Mouse (Mus musculus) hindbrain, embryonic 12.5 days (tissue): ENCODE measurements around the gene U2af1l4. TPM values are rescaled to one million over a fixed set of nuclear protein-coding genes. Genes with fewer than 3 reads are reported as not detected.

Experiments
- ATAC-seq: fragments of 200-750 bp; cut with Nextera tagmentation; 2 replicates; pipeline ENCODE4 v1.8.0; 2017; ENCODE audit warnings: moderate TSS enrichment; ENCODE audit not compliant: low FRiP score
- H3K27ac ChIP-seq: fragments of 300-500 bp; sonication (generic); 2 replicates; pipeline ENCODE4 v1.5.1; 2016; ENCODE audit warnings: mild to moderate bottlenecking
- H3K27me3 ChIP-seq: fragments of 300-500 bp; sonication (generic); 2 replicates; pipeline ENCODE4 v1.6.1; 2016; ENCODE audit warnings: mild to moderate bottlenecking
- H3K36me3 ChIP-seq: fragments of 300-500 bp; sonication (generic); 2 replicates; pipeline ENCODE4 v1.6.1; 2016; ENCODE audit warnings: mild to moderate bottlenecking
- H3K4me1 ChIP-seq: fragments of 300-500 bp; sonication (generic); 2 replicates; pipeline ENCODE4 v1.6.1; 2016
- H3K4me2 ChIP-seq: fragments of 300-500 bp; sonication (generic); replicated peaks from 2 replicates; pipeline ENCODE4 v1.6.1; 2016; ENCODE audit warnings: mild to moderate bottlenecking
- H3K4me3 ChIP-seq: fragments of 300-500 bp; sonication (generic); 2 replicates; pipeline ENCODE4 v1.5.1; 2016; ENCODE audit warnings: mild to moderate bottlenecking
- H3K9ac ChIP-seq: fragments of 300-500 bp; sonication (generic); 2 replicates; pipeline ENCODE4 v1.6.1; 2016; ENCODE audit warnings: mild to moderate bottlenecking, moderate library complexity
- H3K9me3 ChIP-seq: fragments of 300-500 bp; sonication (generic); replicated peaks from 2 replicates; pipeline ENCODE4 v1.6.1; 2016; ENCODE audit warnings: mild to moderate bottlenecking
- WGBS: fragments of 180-500 bp; shearing (Covaris S2); methylation state at CpG from one replicate; pipeline ENCODE4 v1.1.7; 2016; 5-methylcytosine and 5-hydroxymethylcytosine counted together
- polyA plus RNA-seq: library from polyadenylated mRNA; unstranded; fragments of >200 nt; fragmentation: Nextera tagmentation; extraction: Ambion mirVana; gene quantifications from 2 replicates; pipeline ENCODE4 v1.2.1, GENCODE M21; 2016

The U2af1l4 gene
- 80.6 and 87.5 TPM in 2 replicates for polyA plus RNA-seq

DNA sequence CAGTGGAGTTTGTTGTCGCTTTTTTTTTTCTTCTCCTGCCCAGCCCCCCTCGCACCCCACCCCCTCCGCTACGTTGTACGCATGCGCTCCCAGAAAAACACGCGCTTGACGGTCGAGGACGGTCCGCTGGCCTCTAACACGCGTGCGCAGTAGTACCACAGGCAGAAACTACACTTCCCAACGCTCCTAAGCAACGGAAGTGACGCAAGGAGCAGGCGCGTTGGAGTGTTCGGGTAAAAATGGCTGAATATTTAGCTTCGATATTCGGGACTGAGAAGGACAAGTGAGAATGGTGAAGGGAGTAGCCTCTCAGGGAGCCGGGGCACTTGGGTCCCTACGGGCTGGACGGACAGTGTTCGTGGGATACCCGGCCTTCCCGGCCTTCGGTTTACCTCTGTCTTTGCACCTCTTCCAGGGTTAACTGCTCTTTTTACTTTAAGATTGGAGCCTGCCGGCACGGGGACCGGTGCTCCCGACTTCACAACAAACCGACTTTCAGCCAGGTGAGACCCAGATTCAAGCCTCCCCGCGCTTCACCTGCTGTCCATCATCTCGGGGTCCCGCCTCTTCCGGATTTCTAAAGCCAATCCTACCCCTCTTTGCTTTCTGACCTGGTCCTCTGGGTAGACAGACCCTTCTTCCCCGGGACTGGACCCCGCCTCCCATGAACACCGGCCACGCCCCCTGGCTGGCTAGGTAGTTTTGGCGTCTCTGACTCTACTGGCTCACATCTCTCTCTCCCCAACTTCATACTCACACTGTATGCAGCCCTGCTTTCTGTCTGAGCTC, at the start of gene U2af1l4, which contains the start of the genes Gm49396 and Psenen:
U2af1l4 (plus strand) TSS at position 185 of the 789 bp plus-strand sequence.
Gm49396 (plus strand) TSS at position 228 of the 789 bp plus-strand sequence.
Psenen (minus strand) TSS at position 511 of the 789 bp plus-strand sequence.
- WGBS: under 1% methylated on average over 45 of the region's 45 CpGs
- Histone ChIP-seq H3K27ac (peak within 1 kb of the TSS; percentile 94), H3K4me2 (peak within 1 kb of the TSS; percentile 82), H3K4me1 (peaks cover 20% of the 10 kb centered on the region), H3K4me3 (peak within 1 kb of the TSS; percentile 76), H3K27me3 (no peaks in the 10 kb centered on the region), H3K36me3 (peaks cover 35% of the 10 kb centered on the region), H3K9ac (peak within 1 kb of the TSS; percentile 85), H3K9me3 (no peaks in the 10 kb centered on the region)
- peak; percentile 84 for ATAC-seq

DNA sequence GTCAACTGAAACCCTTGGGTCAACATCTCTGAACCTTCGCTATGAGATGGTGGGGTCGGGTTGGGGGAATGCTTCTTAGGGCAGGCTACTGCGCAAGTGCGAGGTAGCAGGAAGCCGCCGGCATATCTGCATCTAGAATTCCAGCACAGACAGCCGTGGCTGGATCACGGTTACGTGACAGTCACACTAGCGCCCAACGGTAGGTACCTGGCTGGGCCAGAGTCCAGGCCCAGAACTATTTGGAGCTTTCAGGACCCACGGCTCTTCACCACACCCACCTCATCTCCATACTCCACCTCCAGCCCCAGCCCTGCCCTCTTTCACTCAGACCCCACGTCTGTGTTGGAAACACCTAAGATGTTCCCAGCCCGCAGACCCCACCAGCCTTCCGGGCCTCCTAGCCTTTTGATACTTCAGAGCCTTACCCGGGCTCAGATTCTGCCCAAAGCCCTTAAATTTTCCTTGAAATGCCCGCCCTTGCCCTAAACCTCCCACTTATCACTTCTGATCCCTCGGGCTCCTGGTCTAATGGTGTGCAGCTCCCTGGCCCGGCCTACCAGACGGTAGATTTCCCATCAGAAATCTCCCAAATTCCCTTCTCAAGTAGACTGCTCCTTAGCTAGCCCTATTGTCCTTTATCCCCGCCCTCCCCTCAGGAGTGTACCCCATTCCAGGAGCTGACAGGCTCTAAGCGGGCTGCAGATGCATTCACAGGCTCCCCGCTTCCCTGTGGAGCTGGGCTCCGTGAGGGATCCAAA, 47.9 kb upstream of the U2af1l4 start:
- H3K4me1 ChIP-seq: peaks cover 3% of the 10 kb centered on the region; the same call in 1 of the 2 replicates
- no peak overlapping the region for H3K4me3 ChIP-seq
- no peaks in the 10 kb centered on the region for H3K9me3 ChIP-seq
- H3K27me3 ChIP-seq: no peaks in the 10 kb centered on the region
- ATAC-seq: no peak
- no peak overlapping the region for H3K4me2 ChIP-seq
- 59% methylated on average over 24 of the region's 24 CpGs for WGBS
- H3K36me3 ChIP-seq: no peaks in the 10 kb centered on the region
- H3K9ac ChIP-seq: no peak overlapping the region
- H3K27ac ChIP-seq: no peak overlapping the region

DNA sequence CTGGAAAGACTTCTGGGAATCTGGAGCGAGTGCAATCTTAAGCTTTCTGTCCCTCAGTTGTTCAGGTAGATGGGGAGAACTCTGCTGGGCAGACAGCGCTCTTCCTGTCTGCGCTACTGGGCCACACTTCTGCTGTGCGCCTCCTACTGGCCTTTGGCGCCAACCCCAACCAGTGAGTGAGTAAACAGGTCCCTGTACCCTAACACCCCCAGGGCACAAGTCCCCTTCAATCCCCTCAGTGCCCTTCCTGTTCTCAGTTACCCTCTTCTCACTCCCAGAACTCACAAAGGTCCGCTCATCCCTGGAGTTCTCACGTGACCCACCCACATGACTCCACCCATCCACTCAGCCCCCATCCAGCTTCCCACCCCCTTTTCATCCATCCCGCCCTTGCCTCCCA, 44.8 kb upstream of the U2af1l4 start:
- Histone ChIP-seq H3K4me1 (peaks cover 10% of the 10 kb centered on the region), H3K36me3 (peaks cover 15% of the 10 kb centered on the region), H3K27ac (no peak overlapping the region), H3K9me3 (no peaks in the 10 kb centered on the region), H3K27me3 (no peaks in the 10 kb centered on the region), H3K9ac (no peak overlapping the region), H3K4me3 (no peak overlapping the region), H3K4me2 (no peak overlapping the region)
- ATAC-seq: no peak
- WGBS: 41% methylated on average over 8 of the region's 8 CpGs

GRCm38 (mm10) chr7:30520396-30520795, 42.7 kb upstream of the U2af1l4 start:
- Histone ChIP-seq H3K36me3 (peaks cover 35% of the 10 kb centered on the region), H3K27me3 (no peaks in the 10 kb centered on the region; the same call in 1 of the 2 replicates), H3K4me2 (no peak overlapping the region), H3K4me1 (peaks cover 12% of the 10 kb centered on the region), H3K27ac (0 out of 2 replicates have a peak overlapping the region, but pooled peaks have one; percentile 52), H3K4me3 (no peak overlapping the region), H3K9ac (no peak overlapping the region), H3K9me3 (no peaks in the 10 kb centered on the region)
- peak; percentile 6; the same call in 1 of the 2 replicates for ATAC-seq
- 59% methylated on average over 4 of the region's 4 CpGs for WGBS

- WGBS: 68% methylated on average over 5 of the region's 5 CpGs
- Histone ChIP-seq H3K27ac (peak overlapping the region; percentile 52; the same call in 1 of the 2 replicates), H3K4me1 (peaks cover 12% of the 10 kb centered on the region), H3K4me2 (no peak overlapping the region), H3K9ac (no peak overlapping the region), H3K4me3 (no peak overlapping the region), H3K9me3 (no peaks in the 10 kb centered on the region), H3K27me3 (no peaks in the 10 kb centered on the region; the same call in 1 of the 2 replicates), H3K36me3 (peaks cover 39% of the 10 kb centered on the region)
- ATAC-seq: 0 out of 2 replicates have a peak, but pooled peaks have one; percentile 15
These were observed 42.2 kb upstream of the U2af1l4 start for GRCm38 (mm10) chr7:30520856-30521255.

- peaks cover 27% of the 10 kb centered on the region for H3K4me1 ChIP-seq
- H3K27me3 ChIP-seq: no peaks in the 10 kb centered on the region; the same call in 1 of the 2 replicates
- peaks cover 60% of the 10 kb centered on the region for H3K36me3 ChIP-seq
- H3K4me2 ChIP-seq: no peak overlapping the region
- H3K9ac ChIP-seq: no peak overlapping the region
- 77% methylated on average over 10 of the region's 10 CpGs for WGBS
- no peak overlapping the region for H3K4me3 ChIP-seq
- H3K9me3 ChIP-seq: no peaks in the 10 kb centered on the region
- ATAC-seq: no peak
- no peak overlapping the region for H3K27ac ChIP-seq
These were observed 40.2 kb upstream of the U2af1l4 start for GRCm38 (mm10) chr7:30522871-30523270.

GRCm38 (mm10) chr7:30524487-30524886, 38.6 kb upstream of the U2af1l4 start:
- ATAC-seq: no peak
- Histone ChIP-seq H3K9me3 (no peaks in the 10 kb centered on the region), H3K27me3 (no peaks in the 10 kb centered on the region; the same call in 1 of the 2 replicates), H3K4me1 (peaks cover 27% of the 10 kb centered on the region), H3K27ac (no peak overlapping the region), H3K4me3 (no peak overlapping the region), H3K4me2 (no peak overlapping the region), H3K36me3 (peaks cover 76% of the 10 kb centered on the region), H3K9ac (no peak overlapping the region)
- WGBS: 72% methylated on average over 6 of the region's 6 CpGs

GRCm38 (mm10) chr7:30525954-30526353, 37.1 kb upstream of the U2af1l4 start:
- Histone ChIP-seq H3K36me3 (peaks cover 90% of the 10 kb centered on the region), H3K4me2 (no peak overlapping the region), H3K9me3 (no peaks in the 10 kb centered on the region), H3K9ac (0 out of 2 replicates have a peak overlapping the region, but pooled peaks have one; percentile 33), H3K27me3 (no peaks in the 10 kb centered on the region; the same call in 1 of the 2 replicates), H3K4me3 (no peak overlapping the region), H3K27ac (peak overlapping the region; percentile 36; the same call in 1 of the 2 replicates), H3K4me1 (peaks cover 24% of the 10 kb centered on the region)
- WGBS: 30% methylated on average over 10 of the region's 10 CpGs
- ATAC-seq: no peak

DNA sequence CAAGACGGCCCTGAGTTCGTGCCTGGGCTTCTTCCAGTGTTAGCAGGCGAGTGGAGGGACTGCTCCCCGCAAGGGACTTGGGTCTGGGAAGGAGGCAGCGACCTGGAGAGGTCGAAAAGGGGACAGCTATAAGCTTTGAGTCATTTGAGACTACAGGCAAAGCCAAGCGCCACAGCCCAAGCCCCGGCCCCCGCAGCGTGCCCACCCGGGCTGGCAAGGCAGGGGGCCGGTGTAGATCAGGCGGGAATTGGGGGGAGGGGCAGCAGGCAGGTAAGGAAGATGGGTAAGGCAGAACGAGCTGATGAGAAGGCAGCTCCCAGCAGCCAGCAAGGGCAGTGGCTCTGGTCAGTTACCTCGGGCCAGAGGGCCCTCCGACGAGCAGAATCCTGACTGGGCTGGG, 36.7 kb upstream of the U2af1l4 start:
- Histone ChIP-seq H3K4me1 (peaks cover 24% of the 10 kb centered on the region), H3K27ac (peak overlapping the region; percentile 36; the same call in 1 of the 2 replicates)

GRCm38 (mm10) chr7:30526981-30527380, 36.1 kb upstream of the U2af1l4 start:
- H3K4me1 ChIP-seq: peaks cover 29% of the 10 kb centered on the region
- H3K4me2 ChIP-seq: no peak overlapping the region
- 85% methylated on average over 14 of the region's 14 CpGs for WGBS
- no peak overlapping the region for H3K4me3 ChIP-seq
- peak overlapping the region; percentile 33; the same call in 1 of the 2 replicates for H3K9ac ChIP-seq
- ATAC-seq: no peak
- H3K36me3 ChIP-seq: peaks cover 99% of the 10 kb centered on the region
- no peaks in the 10 kb centered on the region for H3K9me3 ChIP-seq
- no peak overlapping the region for H3K27ac ChIP-seq
- H3K27me3 ChIP-seq: no peaks in the 10 kb centered on the region; the same call in 1 of the 2 replicates

More for the DNA sequence above, 36.7 kb upstream of the U2af1l4 start:
- WGBS: 24% methylated on average over 17 of the region's 17 CpGs
- Histone ChIP-seq H3K4me3 (no peak overlapping the region), H3K9me3 (no peaks in the 10 kb centered on the region), H3K27me3 (no peaks in the 10 kb centered on the region; the same call in 1 of the 2 replicates), H3K9ac (peak overlapping the region; percentile 33; the same call in 1 of the 2 replicates), H3K4me2 (no peak overlapping the region), H3K36me3 (peaks cover 95% of the 10 kb centered on the region)
- ATAC-seq: no peak

GRCm38 (mm10) chr7:30531291-30531815, 31.7 kb upstream of the U2af1l4 start:
- H3K4me1 ChIP-seq: peaks cover 43% of the 10 kb centered on the region
- H3K36me3 ChIP-seq: peaks cover 64% of the 10 kb centered on the region
- H3K4me3 ChIP-seq: peak overlapping the region; percentile 14

More at GRCm38 (mm10) chr7:30531291-30531815, 31.7 kb upstream of the U2af1l4 start:
- Histone ChIP-seq H3K9me3 (no peaks in the 10 kb centered on the region), H3K27me3 (no peaks in the 10 kb centered on the region), H3K9ac (peak overlapping the region; percentile 46), H3K4me2 (peak overlapping the region; percentile 13), H3K27ac (no peak overlapping the region; the same call in 1 of the 2 replicates)
- WGBS: 84% methylated on average over 9 of the region's 9 CpGs
- ATAC-seq: no peak
